Mouse (Mus musculus) CD4-positive naive resting alpha-beta T cell, adult 57 days (primary cell): ENCODE results near the gene Fam208b. TPM values are rescaled to one million over a fixed set of nuclear protein-coding genes. Genes with fewer than 3 reads are reported as not detected.

Source experiments
- total RNA-seq: library from RNA; stranded (reverse); gene quantifications from one replicate; pipeline ENCODE4 v1.2.4, GENCODE M21; 2023

Fam208b gene
- total RNA-seq = 80.2 TPM

DNA sequence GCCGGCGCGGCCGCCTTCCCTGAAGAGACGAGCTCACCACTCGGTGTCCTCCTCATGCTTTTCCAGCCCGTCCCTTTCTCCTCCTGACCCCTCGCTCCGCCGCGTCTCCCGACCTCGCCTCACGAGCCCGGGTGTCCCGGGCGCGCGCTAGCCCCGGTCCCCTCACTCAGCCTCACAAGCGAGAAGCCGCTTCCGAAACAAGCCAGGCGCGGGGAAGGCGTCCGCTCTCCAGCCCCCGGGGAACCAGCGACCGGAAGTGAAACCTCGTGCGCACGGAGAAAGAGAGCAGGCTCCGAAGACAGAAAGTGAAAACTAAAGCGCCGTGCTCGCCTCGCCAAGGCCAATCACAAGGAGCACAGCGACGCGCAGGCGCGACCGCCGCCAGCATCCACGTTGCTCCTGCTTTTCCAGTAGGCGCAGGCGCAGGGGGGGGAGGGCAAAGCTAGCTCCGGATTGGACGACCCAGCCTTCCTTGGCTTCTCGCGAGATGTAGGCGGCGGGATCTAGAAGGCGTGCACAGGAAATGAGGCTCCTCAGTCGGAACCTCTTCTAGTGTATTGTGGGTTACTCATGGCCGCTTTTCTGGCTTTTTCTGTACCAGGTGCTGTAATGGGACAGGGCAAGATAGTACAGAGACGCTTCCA lies at the start of gene Fam208b:
Gene Fam208b (minus strand): TSS at position 314 of the 644 bp plus-strand sequence.

DNA sequence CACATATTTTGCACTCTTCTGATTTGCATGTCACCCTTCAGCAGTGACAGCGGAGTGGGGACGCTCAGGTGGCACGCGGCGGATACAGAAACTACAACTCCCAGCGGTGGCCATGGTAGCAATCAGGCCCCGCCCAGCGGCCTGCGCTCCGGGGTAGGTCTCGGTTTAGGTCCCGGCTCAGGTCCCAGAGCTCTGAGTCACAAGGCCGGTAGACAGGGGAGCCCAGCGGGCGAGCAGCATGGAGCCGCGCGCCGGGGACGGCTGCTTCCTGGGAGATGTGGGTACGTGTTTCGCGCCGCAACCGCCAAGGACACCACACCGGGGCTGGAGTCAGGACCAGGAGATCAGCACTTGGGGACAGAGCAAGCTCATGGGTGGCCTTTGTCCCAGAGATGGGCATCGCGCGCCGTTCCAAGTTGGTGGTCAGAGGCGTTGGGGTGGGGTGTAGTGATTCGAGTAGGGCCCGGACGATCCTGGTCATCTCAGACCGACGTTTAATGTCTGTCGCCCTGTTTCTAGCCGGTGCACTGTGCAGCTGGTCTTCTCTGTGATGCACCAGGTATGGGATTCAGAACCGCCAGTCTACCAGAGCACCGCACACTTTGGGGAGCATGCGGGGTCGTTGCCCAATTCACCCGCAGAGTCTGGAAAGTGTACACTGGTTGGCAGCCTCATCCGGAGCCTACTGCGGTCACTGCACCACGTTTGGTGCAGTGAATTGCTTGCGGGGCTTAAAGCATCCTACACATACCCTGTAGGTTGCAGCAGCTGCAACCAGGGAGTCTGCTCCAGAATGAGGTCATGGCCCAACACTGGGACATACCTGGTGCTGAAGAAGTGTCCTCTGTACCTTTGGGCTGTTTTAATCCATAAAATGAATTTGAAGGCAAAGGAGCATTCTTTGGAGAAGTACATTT lies 23.2 kb upstream of the Fam208b start, which contains the start of gene Asb13:
Gene Asb13 (plus strand): TSS at position 138 of the 917 bp plus-strand sequence.

DNA sequence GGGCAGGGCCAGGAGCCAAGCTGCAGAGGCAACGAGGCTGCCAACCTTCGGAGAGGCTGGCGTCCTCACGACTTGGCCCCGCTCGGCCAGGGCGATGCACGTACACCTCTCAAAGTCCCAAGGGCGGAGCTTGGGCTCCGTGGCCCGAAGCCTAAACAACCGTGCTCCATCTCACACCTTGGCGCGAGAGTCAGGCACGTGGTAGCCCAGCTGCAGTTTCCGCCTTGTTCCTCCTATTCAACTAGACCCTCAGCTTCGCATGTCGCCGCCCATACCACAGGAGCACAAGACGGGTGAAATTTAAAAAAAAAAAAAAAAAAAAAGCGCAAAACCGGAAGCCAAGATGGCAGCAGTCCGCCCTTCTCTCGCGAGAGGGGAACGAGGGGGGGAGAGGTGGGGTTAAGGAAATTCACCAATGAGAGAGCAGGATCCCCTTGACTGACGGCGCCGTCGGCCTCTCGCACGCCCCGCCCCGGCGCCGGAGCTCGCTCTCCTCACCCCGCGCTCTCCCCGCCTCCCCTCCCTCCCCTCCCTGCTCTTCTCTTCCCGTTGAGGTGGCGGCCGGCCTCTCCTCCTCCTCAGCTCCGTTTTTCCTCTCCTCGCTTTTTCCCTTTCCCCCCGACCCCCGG lies 73.2 kb downstream of the Fam208b start, which contains the start of gene Gdi2:
Gene Gdi2 (plus strand): TSS at position 470 of the 629 bp plus-strand sequence.

Other genes with a start within 250 kb of the Fam208b start
- gene Gdi2, start 73.0 kb downstream of the Fam208b start, total RNA-seq = 286 TPM
- gene Asb13, start 22.9 kb upstream of the Fam208b start, total RNA-seq = 38.6 TPM
- gene Calml3, start 193.2 kb upstream of the Fam208b start, total RNA-seq = not detected
- not detected for gene Calm4, start 226.6 kb upstream of the Fam208b start, total RNA-seq
- gene Calm5, start 243.1 kb upstream of the Fam208b start, total RNA-seq = not detected